Mouse (Mus musculus) spleen, postnatal 4 days (tissue): Measurements from ENCODE around the gene Mfap3.

ENCODE experiments used
- DNase-seq, 2 experiments: peaks; one replicate each; pipeline ENCODE4 v3.0.0; 2022; ENCODE audit warnings: low spot score in 2 of 2

Mfap3 gene

GRCm38 (mm10) chr11:57518091-57518750 is at the start of gene Mfap3, which contains the start of gene Fam114a2:
Gene Mfap3 (plus strand): TSS chr11:57518664.
Gene Fam114a2 (minus strand): TSS chr11:57518617.
- DNase-seq, result peak; percentile 94 to 97

DNA sequence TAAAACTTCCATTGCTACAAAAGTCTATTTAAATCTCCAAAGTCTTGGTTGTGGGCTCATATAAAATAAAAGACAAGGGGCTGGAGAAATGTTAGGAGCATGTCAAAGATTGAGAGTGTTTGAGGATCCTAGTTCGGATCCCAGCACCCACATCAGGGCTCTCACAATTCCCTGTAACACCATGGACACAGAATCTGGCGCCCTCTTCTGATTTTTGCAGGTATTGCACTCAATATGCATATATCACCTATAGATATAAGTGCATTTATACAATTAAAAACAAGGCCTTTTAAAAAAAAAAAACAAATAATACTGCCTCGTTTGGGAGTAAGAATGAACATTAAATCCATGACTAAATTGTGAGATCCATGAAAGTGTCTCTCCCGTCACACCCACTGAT is 49.8 kb upstream of the Mfap3 start:
- no peak for DNase-seq

GRCm38 (mm10) chr11:57470056-57470455 is 48.4 kb upstream of the Mfap3 start:
- DNase-seq, result no peak

DNA sequence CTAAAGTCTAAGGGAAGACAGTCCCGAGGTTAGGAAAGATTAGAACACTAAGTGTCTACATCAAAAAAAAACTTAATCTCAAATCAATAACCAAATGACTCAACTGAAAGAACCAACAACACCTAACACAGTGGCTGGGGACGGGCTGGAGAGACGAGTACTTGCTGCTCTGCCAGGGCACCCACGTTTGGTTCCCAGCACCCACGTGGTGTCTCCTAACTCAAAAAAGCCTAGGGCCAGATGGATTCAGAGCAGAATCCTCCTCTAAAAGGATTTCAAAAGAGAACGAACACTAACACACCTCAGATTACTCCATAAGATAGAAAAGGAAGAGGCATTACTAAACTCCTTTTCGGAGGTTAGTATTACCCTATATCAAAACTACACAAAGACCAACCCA is 47.5 kb upstream of the Mfap3 start:
- no peak for DNase-seq

- no peak for DNase-seq
Observed at GRCm38 (mm10) chr11:57474296-57474941, 44.0 kb upstream of the Mfap3 start.

GRCm38 (mm10) chr11:57475119-57475518 is 43.3 kb upstream of the Mfap3 start:
- peak in 1 of 2 experiments; percentile 20 for DNase-seq

GRCm38 (mm10) chr11:57478077-57478476 is 40.4 kb upstream of the Mfap3 start:
- no peak for DNase-seq

DNA sequence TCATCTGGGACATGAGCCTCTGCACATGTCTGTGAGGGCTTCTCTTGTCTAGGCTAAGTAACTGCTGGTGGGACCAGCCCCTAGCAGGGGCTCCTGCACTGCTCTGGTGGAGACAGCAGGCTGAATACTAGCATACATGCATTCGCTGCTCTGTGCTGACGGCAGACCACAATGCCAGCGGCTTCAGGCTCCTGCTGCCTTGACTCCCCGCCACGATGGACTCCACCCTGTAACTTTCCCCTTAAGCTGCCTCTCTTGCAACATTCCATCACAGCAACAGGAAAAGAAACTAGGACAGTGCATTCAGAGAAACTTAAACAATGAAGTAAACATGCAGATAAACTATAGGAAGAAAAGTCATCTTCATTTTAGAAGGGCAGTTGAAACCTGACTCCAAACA is 30.0 kb upstream of the Mfap3 start:
- DNase-seq, result no peak

- DNase-seq, result no peak
Observed at GRCm38 (mm10) chr11:57496462-57497039, 21.9 kb upstream of the Mfap3 start.

DNA sequence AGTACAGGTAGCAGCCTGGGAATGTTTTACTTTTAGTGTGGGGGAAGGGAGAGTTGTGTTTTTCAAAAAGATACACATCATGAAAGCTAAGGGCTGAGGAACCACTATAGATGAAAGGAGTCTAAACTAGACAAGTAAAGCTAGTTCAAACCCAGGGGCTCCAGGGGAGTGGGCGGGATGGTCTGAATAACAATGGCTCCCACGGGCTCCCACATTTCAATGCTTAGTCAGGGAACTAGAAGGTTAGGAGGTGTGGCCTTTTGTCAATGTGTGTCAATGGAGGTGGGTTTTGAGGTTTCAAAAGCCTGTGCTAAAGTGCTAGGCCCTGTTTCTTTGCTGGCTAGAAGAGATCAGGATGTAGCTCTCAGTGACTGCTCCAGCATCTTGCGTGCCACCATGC is 20.8 kb upstream of the Mfap3 start:
- DNase-seq, result no peak

GRCm38 (mm10) chr11:57498215-57498614 is 20.2 kb upstream of the Mfap3 start:
- DNase-seq, result no peak

DNA sequence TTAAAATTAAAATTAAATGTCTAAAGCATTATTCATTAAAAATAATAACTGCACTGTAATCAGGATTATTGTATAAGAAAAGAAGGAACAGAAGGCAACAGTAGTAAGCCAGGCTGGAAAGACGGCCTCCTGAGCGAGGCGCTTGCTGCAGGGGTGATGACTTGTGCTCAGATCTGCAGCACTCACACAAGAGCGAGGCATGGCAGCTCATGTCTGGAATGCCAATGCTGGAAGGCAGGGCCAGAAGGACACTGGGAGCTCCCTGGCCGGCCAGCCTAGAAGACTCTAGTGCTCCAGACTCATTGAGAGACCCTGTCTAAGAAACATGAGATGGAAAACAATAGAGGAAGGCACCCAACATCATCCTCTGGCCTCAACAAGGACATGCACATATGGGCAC is 15.3 kb upstream of the Mfap3 start:
- no peak for DNase-seq

GRCm38 (mm10) chr11:57506899-57507298 is 11.6 kb upstream of the Mfap3 start:
- DNase-seq, result no peak

- DNase-seq, result no peak
Observed at GRCm38 (mm10) chr11:57515218-57515617, 3.2 kb upstream of the Mfap3 start.

DNA sequence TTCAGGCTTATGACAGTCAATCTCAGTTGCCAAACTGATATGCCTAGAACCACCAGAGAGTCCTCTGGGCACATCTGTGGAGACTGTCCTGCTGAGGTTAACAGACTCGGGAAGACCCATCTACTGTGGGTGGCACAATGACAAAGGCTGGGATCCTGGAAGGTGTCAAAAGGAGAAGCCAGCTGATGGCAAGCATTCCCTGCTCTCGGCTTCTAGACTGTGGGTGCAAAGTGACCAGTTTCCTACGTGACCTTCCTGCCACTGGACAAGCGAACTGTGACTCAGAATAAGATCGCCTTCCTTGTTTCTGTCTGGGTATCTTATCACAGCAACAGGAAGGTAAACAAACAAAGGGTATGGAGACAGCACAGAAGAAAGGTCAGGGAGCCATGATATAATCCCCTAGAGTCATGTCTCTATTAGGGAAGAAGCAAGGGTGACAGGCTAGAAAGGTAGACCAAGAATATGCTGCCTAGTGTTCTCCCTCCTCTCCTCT is 1.5 kb upstream of the Mfap3 start:
- no peak for DNase-seq

GRCm38 (mm10) chr11:57518751-57519148 is 286 bp downstream of the Mfap3 start:
- no peak for DNase-seq

DNA sequence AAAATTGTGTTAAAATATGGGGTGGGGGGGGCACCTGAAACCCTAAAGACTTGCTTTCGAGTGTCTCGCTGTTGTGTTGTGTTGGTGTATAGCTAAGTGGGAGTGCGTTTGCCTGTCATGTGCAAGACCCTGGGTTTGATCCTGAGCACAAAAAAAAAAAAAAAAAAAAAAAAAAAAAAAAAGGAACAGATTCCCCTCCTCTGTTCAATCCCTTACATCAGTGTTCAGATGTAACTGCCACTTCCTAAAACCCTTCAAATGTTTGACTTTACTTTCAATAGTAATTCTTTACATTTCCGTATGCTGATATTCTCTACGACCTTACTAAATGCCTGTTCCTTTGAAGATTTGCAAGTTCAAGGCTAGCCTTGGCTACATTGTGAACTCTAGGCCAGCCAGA is 840 bp downstream of the Mfap3 start:
- DNase-seq, result no peak

- DNase-seq, result no peak
Observed at GRCm38 (mm10) chr11:57521206-57521605, 2.7 kb downstream of the Mfap3 start.

DNA sequence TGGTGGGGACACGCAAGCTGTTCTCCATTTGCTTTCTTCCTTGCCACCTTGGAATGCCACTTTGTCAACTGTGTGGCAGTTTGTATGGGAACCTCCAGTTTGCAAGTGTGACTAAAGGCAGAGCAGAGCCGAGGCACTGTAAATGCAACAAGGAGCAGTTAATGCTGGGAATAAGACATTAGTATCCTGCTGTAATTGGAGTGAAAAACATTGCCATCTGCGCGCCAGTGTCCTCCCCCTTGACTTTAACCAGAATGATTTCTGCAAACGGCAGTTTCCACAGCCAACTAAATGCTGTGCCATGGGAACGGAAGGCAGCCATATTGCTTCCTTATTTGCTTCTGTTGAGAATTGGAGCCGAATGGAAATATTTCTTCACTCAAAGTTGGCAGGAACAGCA is 3.6 kb downstream of the Mfap3 start:
- DNase-seq, result no peak

GRCm38 (mm10) chr11:57523418-57523817 is 5.0 kb downstream of the Mfap3 start:
- DNase-seq, result no peak

DNA sequence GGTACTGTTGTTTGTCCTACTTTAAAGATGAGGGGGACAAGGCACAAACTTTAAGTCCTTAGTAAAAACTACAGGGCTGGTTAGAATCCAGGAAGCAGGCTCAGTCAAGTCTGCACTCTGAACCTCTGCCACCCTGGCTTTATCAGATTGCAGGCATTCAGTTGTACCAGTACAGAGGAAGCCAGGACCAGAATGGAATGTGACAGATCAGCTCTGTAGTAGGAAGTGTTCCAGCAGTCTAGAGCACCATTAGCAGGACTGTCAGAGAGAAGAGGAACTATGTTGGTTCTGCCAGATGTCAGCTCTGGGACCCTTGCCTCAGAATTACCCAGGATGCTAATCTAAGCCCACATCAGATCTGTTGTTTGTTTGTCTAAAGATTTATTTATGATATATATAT is 6.1 kb downstream of the Mfap3 start:
- DNase-seq, result no peak

- DNase-seq, result no peak
Observed at GRCm38 (mm10) chr11:57525900-57526299, 7.4 kb downstream of the Mfap3 start.

GRCm38 (mm10) chr11:57527506-57527905 is 9.0 kb downstream of the Mfap3 start:
- DNase-seq, result no peak
